Mouse (Mus musculus): Measurements from ENCODE around the gene Otop2. TPM values are rescaled to one million over a fixed set of nuclear protein-coding genes. Genes with fewer than 3 reads are reported as not detected.

Otop2 gene
- total RNA-seq, 2 experiments from 2014 or later: 0.15 TPM; not detected in 1

DNA sequence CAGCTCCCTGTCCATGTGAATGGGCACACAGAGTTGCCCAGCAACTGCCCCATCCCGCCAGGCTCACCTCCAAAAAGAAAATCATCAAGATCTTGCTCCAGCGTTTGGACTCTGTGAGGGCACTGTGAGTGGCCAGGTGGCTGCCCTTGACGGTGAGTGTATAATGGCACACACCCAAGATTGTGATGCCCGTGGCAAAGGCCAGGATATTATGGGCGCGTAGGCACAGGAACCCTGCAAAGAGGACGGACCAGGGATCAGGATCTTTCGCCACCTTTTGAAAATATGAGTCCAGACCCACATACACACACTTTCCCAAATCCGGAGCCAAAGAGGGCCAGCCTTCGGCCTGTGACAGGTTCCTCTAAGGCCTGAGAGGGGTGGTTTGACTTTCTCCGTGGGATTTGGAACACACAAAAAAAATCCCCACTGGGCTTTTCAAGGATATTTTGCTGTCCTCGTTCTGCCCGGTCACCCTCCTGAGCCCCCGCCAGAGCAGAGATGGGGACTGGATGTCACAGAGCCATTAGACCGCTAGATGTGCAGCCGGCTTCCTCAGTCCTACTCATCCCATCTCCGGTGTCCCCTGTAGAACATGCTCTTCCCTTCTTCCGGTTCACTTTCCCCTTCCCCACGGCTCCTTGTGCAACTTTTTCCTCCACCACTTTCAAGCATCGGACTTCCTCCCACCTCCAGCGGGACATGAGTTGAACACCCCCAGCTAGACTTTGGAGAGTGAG is 10.3 kb upstream of the Otop2 start:
- DNase-seq (ENCODE audit: extremely low spot score in 1 of 2, low spot score in 1 of 2): no peak

DNA sequence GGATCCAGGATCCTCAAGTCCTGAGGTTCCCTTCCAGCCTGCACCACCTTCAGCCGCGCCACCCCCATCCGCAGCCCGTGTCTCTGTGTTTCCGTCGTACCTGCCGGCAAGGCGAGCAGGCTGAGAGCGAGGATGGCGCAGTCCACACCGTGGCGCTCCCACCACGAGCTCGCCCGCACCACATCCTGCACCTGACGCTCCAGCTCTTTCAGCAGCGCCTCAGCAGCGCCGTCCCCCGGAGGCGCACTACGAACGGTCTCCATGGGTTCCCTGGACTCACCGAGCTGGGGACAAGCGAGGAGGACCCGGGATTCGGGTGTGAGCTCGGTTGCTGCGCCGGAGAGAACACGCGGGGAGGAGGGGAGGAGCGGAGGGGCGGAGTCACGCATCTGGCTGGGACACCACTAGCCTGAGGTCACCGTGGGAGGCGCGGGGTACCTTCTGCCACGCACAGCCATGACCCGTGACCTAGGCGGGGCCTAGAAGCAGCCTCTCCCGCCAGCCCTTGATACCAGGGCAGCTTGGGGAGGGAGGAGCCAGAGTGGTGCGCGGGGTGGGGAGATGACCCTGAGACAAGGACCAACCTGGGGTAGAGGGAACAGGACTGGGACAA is 9.6 kb upstream of the Otop2 start, which contains the start of gene Fads6:
TSS of gene Fads6 (minus strand) at position 450 of the 613 bp plus-strand sequence.
- peak; percentile 49 to 65 for DNase-seq (ENCODE audit: extremely low spot score in 1 of 2, low spot score in 1 of 2)

DNA sequence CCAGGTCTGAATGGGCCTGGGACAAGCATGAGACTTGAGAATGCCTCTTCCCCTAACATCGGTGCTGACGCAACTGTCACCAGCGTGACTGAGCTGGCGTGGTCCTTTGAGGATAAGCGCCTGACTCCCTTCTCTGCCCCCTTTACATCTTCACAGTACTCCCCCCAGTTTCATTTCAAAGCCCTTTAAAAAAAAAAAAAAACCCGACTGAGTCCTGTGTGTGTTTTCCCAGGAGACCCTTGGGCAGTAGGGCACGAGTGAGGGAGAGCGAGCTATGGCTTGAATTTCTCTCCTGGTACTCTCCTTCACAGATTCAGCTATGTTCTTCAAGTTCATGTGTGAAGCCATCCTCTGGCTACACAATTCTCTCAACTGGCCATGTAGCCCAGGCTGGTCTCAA is 8.8 kb upstream of the Otop2 start:
- no peak for DNase-seq (ENCODE audit: extremely low spot score in 1 of 2, low spot score in 1 of 2)

DNA sequence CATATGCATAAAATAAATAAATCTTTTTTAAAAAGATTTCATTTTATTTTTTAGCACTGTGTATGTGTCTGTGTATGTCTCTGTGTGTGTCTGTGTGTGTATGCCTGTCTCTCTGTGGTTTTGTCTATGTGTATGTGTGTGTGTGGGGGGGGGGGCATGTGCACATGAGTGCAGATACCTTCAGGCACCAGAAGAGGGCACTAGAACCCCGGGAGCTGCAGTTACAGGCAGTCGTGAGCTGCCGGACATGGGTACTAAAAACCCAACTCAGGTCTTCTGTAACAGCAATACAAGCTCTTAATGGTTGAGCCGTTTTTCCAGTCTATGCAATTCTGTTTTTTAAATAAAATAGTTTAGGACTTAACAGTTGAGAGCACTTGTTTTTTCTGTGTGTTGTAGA is 6.2 kb upstream of the Otop2 start:
- no peak for DNase-seq (ENCODE audit: extremely low spot score in 1 of 2, low spot score in 1 of 2)

DNA sequence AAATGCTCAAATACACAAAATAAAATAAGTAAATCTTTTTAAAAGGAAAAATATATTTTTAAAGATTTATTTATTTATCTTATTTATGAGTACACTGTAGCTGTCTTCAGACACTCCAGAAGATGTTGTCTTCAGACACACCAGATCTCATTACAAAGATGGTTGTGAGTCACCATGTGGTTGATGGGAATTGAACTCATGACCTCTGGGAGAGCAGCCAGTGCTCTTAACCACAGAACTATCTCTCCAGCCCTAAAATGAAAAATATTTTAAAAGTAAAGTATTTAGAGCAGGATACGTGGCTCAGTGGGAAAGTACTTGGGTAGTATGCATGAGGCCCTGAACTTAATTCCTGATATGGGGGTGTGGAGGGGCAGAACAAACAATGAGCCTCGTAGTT is 5.6 kb upstream of the Otop2 start:
- no peak for DNase-seq (ENCODE audit: extremely low spot score in 1 of 2, low spot score in 1 of 2)

DNA sequence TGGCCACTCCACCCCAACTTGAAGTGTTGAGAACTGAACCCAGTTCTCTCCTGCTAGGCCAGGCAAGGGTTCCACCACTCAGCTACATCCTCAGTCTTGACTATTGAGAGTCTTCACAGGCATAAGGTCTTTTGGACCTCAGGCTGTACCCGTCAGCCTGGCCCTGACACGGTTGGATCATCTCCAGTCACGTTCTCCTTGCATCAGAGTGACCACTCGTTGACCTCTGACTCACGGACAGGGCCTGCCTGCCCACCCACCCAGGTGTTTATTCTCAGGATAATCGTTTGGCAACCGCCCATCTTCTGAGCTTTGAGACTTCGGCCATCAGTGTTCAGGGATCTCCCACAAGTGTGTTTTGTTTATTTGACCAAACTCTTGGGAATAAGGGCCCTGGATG is 3.8 kb upstream of the Otop2 start:
- no peak for DNase-seq (ENCODE audit: extremely low spot score in 1 of 2, low spot score in 1 of 2)

DNA sequence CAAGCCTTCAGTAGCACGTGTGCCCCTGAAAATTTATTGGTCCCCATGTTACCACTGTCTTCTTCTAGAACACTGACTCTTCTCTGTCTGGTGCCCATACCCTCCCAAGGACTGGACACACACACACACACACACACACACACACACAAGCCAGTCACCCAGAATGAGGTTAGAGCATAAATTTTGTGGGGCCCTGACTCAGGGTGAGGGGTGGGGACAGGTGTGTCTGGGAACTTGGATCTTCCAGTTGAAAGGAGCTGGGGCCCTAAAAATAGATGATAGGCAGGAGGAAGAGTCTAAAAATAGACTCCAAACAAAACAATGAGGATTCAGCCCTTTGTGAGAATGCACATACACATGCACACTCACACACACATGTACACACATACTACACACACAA is 1.8 kb downstream of the Otop2 start:
- no peak for DNase-seq (ENCODE audit: extremely low spot score in 1 of 2, low spot score in 1 of 2)

DNA sequence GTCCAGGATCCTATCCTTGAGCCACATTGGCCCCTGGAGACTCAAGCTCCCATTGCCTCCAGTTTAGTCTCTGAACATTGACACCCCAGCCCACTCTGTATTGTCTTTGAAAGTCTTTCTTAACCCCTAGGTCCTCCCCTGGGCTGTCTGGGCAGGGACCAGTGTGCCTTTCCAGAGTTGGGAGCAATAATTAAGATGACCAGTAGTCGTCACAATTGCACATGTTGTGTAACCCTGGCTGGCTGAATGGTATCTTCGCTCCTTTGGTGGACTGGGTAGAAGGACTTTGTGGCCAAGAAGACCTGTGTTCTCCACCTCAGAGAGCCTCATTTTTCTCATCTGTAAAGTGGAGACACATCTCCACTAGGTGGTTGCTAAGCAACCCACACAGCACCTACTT is 7.3 kb downstream of the Otop2 start:
- DNase-seq (ENCODE audit: extremely low spot score in 1 of 2, low spot score in 1 of 2): no peak

DNA sequence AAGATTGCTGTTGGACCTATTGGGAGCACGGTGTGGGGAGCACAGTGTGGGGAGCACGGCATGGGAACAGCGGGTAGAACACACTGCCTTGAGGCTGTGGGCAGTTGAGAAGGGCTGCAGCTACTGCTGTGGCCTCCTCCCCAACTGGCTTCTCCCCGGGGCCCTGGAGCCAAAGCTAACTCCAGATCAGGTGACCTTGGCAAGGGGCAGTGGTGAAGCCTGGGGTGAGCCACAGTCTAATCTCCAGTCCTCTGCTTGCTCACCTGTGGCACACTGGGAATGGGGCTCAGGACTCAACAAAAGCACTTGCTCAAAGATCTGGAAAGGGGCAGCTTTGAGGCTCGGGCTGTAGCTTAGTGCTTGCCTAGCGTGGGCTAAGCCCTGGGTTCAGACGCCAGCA is 10.2 kb downstream of the Otop2 start:
- DNase-seq (ENCODE audit: extremely low spot score in 1 of 2, low spot score in 1 of 2): no peak

DNA sequence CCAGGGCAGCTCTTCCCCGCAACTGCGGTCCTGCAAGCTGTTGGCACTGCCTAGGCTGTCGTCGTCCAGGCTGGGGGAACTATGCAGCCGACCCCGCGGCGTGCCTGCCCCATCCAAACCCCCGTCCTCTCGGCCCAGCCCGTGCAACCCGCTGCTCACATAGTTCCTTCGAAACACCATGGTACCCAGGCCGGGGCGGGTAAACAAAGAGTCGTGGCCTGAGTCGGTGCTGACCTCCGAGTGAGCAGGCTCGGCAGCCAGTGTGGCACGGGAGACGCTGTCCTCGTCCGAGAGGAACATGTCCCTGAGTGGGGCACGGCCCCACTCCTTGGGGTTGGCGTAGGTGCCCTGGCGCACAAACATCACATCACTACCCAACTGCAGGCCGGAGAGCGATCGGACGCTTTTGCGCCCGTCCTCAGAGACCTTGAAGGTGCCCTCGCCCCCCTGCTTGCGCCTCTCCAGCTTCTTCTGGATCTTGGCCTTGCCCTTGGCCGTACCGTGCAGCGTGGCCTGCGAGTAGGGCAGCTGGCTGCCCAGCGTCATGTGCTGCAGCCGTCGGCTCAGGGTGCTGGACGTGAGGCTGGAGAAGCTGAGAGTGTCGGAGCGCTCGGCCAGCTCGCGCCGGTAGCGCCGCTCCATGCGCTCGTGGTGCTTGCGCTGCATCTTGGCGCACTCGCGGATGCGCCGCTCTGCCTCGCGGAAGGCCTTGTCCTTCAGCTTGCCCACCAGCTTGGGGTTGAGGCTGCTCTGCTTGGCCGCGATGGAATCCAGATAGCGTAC is 11.5 kb downstream of the Otop2 start:
- DNase-seq (ENCODE audit: extremely low spot score in 1 of 2, low spot score in 1 of 2): no peak

DNA sequence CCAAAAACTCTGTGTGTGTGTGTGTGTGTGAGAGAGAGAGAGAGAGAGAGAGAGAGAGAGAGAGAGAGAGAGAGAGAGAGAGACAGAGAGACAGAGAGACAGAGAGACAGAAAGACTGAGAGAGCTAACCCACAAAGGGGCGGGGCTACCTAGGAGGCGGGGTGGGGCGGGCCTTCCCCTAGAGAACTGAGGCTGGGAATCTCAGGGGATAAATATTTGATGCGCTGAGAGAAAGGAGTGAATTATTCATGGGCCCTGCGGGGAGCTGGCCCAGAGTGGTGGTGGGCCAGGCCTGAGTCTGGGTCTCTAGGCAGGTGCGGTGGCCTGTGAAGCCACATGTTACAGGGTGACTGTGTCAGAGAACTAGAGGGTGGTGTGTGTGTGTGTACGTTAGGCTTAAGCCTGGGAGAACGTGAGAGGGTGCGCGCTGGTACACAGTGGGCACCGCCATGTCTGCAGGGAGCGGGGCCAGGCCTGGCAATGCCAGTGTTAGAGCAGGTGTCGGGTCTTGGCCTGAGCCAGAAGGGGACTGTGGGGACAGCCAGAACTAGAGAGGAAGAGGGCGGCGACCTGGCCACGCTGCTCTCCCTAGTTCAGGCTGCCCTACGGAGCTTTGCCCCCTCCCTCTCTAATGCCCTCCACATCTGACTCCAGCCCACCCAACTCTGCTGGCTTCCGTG is 12.9 kb downstream of the Otop2 start:
- DNase-seq (ENCODE audit: extremely low spot score in 1 of 2, low spot score in 1 of 2): no peak

DNA sequence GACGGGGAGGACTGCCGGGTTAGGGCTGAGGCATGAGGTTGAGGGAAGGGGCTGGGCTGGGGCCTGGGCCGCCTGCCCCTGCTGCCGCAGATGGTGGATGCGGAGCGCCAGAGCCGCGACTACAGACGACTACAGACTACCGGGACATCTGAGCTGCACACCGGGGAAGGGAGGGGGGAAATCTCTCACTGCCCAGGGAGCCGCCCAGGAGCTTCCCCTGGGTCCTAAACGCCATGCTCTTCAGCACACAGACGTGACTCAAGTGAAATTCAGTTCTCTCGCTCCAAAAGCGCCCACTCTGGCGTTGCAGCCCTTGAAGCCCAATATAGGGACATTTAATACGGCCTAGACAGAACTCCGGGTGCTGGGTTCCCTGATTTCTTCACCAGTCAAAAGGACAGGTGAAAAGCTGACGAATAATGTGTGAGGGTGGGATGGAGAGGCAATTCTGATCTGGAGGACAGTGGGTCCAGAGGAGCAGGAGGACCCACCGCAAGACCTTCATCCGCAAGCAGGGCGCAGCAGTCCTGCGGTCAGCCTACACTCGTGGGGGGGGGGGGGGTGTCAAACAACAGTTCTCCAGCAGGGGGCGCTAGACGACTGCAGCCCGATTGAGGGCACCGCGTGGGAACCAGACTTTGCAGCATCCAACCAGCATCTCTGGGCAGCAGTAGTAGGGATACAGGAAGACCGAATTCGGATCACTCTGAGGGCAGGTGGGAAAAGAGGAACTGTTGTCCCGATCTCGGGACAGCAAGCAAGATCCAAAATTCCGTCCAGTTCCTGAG is 15.1 kb downstream of the Otop2 start, which contains the start of gene Ush1g:
TSS of gene Ush1g (minus strand) at position 136 of the 788 bp plus-strand sequence.
- peak; percentile 49 to 66 for DNase-seq (ENCODE audit: extremely low spot score in 1 of 2, low spot score in 1 of 2)

DNA sequence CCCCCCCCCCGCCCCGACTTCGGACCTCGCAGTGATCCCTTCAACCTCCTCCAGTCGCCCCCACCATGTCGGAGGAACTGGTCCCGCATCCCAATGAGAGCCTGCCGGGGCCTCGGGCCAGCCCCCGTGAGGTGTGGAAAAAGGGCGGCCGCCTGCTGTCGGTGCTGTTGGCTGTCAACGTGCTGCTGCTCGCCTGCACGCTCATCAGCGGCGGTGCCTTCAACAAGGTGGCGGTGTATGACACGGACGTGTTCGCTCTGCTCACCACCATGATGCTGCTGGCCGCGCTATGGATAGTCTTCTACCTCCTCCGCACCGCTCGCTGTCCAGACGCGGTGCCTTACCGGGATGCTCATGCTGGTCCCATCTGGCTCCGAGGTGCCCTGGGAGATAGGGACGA is 16.4 kb downstream of the Otop2 start:
- DNase-seq (ENCODE audit: extremely low spot score in 1 of 2, low spot score in 1 of 2): no peak

DNA sequence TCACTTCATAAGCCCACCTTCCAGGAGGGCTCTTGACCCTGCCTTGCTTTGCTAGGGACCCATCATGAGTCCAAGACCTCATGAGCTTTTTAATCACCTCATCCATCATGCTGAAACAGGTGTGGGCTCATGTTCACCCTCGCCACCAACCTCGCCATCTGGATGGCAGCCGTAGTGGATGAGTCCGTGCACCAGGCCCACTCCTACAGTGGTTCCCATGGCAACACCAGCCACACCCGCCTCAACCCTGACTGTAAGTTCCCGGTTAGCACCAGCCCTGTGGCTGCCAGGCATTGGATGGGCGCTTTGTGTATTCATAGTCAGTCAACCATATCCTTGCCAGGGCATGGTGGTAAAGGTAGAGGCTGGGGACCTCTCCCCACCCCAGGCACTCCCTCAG is 19.8 kb downstream of the Otop2 start:
- DNase-seq (ENCODE audit: extremely low spot score in 1 of 2, low spot score in 1 of 2): no peak

DNA sequence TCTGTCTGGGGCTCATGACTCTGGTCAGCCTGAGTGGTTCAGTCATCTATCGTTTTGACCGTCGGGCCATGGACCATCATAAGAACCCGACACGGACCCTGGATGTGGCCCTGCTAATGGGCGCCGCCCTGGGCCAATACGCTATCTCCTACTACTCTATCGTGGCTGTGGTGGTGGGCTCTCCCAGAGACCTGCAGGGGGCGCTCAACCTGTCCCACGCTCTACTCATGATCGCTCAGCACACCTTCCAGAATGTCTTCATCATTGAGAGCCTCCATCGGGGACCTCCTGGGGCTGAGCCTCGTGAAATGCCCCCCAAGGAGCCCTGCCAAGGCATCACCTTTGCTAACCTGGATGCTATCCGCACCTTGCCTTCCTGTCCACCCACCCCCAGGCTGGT is 22.4 kb downstream of the Otop2 start:
- no peak for DNase-seq (ENCODE audit: extremely low spot score in 1 of 2, low spot score in 1 of 2)

DNA sequence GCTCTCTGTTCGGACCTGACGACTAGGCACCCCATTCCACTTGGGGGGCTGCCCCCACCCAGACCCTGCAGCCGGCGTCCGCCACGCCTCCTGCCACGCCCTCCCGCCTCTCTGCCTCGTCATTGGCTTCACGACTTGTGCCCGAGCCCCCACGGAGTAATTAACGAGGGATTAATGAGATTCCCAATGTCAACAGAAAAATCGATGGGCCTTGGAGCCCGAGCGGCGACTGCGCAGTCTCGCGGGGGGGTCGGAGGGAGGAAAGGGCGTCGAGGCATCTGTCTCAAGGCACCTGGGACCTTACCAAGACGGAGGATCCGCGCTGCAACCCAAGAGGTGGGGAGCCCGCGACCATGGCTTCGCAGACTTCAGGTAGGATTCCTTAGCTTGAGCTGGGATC is 27.6 kb downstream of the Otop2 start, which contains the start of gene Otop3:
TSS of gene Otop3 (plus strand) at position 201 of the 400 bp plus-strand sequence.
- DNase-seq (ENCODE audit: extremely low spot score in 1 of 2, low spot score in 1 of 2): no peak

DNA sequence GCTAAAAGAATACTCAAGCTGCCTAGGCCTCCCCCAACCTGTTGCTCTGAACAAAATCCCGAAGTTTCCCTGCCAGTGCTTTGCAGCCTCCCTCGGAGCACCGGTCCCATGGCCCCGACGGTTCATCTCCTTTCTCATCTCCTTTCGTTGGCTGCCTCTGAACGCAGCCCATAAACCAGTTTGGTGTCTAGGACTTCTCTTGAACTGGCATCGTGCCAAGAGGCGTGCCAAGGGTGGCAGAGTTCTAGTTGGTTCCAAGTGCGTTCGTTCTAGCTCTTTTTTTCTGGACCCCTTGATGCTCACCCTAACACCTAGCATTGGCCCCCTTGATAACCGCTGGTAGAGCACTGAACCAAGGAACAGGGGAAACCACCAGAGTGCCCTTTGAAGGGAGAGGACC is 28.3 kb downstream of the Otop2 start:
- no peak for DNase-seq (ENCODE audit: extremely low spot score in 1 of 2, low spot score in 1 of 2)

DNA sequence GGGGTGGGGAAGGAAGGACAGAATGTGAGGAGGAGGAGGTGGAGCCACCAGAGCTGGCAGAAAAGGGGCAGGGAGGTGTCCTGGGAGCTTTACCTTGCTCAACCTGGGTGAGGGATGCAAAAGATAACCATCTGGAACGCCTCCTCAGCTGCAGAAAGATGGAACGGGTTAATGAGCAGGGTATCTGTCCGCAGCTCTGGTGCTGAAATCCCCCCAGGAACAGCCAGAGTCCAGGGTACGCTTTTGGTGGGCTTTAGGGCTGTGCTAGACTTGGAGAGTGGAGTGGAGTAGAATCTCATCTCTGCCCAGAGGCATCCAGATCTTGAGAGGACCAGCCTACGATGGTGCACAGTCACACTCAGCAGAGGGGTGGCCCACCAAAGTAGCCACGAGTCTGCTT is 29.2 kb downstream of the Otop2 start:
- no peak for DNase-seq (ENCODE audit: extremely low spot score in 1 of 2, low spot score in 1 of 2)

DNA sequence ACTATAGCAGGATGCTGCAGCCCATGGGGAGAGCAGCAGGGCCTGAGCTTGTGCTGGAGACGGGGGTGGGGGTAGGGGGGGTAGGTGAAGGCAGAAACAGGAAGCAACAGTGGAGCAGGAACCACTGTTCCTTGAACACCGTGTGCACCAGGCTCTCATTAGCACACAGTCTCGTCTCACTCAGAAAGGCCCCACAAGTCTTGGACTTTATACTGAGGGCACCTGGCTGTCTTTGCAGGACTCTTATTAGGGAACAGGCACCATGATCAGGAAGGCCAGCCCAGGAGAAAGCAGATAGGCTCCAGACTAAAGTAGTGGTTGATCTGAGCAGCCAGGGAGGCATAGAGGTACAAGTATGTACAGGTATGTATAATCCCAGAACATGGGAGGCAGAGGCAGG is 30.4 kb downstream of the Otop2 start:
- no peak for DNase-seq (ENCODE audit: extremely low spot score in 1 of 2, low spot score in 1 of 2)

DNA sequence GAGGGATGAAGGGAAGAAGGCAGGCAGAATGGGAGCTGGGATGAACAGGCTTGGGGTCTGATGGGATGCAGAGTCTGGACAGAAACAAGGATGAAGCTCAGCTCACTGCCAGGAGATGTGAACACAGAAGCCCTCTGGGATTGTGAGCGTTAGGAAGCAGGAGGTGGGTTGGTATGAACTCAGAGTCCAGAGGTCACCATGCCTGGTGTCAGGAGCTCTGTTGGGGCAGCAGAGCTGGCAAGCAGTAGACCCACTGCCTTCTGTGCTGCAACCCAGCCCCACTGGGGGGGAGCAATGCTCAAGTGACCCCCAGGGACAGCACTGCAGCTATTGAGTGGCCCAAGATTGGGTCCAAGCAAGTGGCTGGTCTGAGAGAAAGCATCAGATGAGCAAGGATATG is 30.9 kb downstream of the Otop2 start:
- DNase-seq (ENCODE audit: extremely low spot score in 1 of 2, low spot score in 1 of 2): no peak

Measured in layer of hippocampus, postnatal 25 days (tissue).